Mouse (Mus musculus): ENCODE measurements around the gene Braf. TPM values are rescaled to one million over a fixed set of nuclear protein-coding genes. Genes with fewer than 3 reads are reported as not detected.
"Not testable (repeated sequence)": the region's sequence is repeated elsewhere in the genome, so short reads cannot be mapped to it uniquely, and the experiment has no call there.

Gene Braf
- 10 to 100 TPM; 18.2 to 21.9 TPM for total RNA-seq (2021)
- long read RNA-seq, experiment 1, partial matches to known transcripts: 3 of 8 reads
- long read RNA-seq, experiment 1, other reads (novel, unspliced or antisense): 5 of 8 reads
- long read RNA-seq, experiment 2, partial matches to known transcripts: 2 of 5 reads
- long read RNA-seq, experiment 2, other reads (novel, unspliced or antisense): 3 of 5 reads

- intact Hi-C loops (cut with DNase I): loop anchor here (2.0 to 5.0 kb wide), 3 partner anchors 43 to 133 kb away; partner anchors contain the start of gene Ndufb2
These were observed at the start of gene Braf for GRCm38 (mm10) chr6:39724866-39725711. Braf (minus strand) TSS chr6:39725463.

GRCm38 (mm10) chr6:39775029-39775428 is 49.8 kb upstream of the Braf start:
- intact Hi-C loops (cut with DNase I): no loop called here
- no peak for DNase-seq

More at GRCm38 (mm10) chr6:39724866-39725711, at the start of gene Braf:
- peak; percentile 90 for DNase-seq

- DNase-seq: no peak
- intact Hi-C loops (cut with DNase I): no loop called here
These were observed 32.0 kb upstream of the Braf start for GRCm38 (mm10) chr6:39757229-39757628.

GRCm38 (mm10) chr6:39749881-39750280 is 24.6 kb upstream of the Braf start:
- DNase-seq: peak; percentile 6 to 43
- intact Hi-C loops (cut with DNase I): no loop called here

GRCm38 (mm10) chr6:39747094-39747493 is 21.8 kb upstream of the Braf start:
- no peak for DNase-seq
- intact Hi-C loops (cut with DNase I): no loop called here

GRCm38 (mm10) chr6:39745456-39745855 is 20.2 kb upstream of the Braf start:
- intact Hi-C loops (cut with DNase I): no loop called here

GRCm38 (mm10) chr6:39739698-39740097 is 14.4 kb upstream of the Braf start:
- intact Hi-C loops (cut with DNase I); DNase-seq: not testable (repeated sequence)

More at GRCm38 (mm10) chr6:39745456-39745855, 20.2 kb upstream of the Braf start:
- DNase-seq: no peak

GRCm38 (mm10) chr6:39728095-39728494 is 2.8 kb upstream of the Braf start:
- DNase-seq: no peak
- intact Hi-C loops (cut with DNase I): loop anchor here (5.0 kb wide), 1 partner anchor 136 kb away; the partner anchor contains the start of gene Ndufb2

GRCm38 (mm10) chr6:39726149-39726548 is 886 bp upstream of the Braf start:
- intact Hi-C loops (cut with DNase I): loop anchor here (5.0 kb wide), 1 partner anchor 134 kb away; the partner anchor contains the start of gene Ndufb2
- DNase-seq: no peak

GRCm38 (mm10) chr6:39724542-39724865 is 759 bp downstream of the Braf start:
- intact Hi-C loops (cut with DNase I): loop anchor here (2.0 to 5.0 kb wide), 2 partner anchors 42 to 58 kb away; no protein-coding TSS in a partner anchor
- DNase-seq: no peak

GRCm38 (mm10) chr6:39724071-39724470 is 1.2 kb downstream of the Braf start:
- intact Hi-C loops (cut with DNase I): loop anchor here (2.0 to 5.0 kb wide), 2 partner anchors 42 to 59 kb away; no protein-coding TSS in a partner anchor
- DNase-seq: no peak

GRCm38 (mm10) chr6:39718567-39718966 is 6.7 kb downstream of the Braf start:
- no peak for DNase-seq
- intact Hi-C loops (cut with DNase I): no loop called here

GRCm38 (mm10) chr6:39717049-39717448 is 8.2 kb downstream of the Braf start:
- intact Hi-C loops (cut with DNase I): no loop called here
- DNase-seq: no peak

GRCm38 (mm10) chr6:39714341-39714740 is 10.9 kb downstream of the Braf start:
- no peak for DNase-seq
- intact Hi-C loops (cut with DNase I): no loop called here

- intact Hi-C loops (cut with DNase I): no loop called here
- no peak for DNase-seq
These were observed 11.9 kb downstream of the Braf start for GRCm38 (mm10) chr6:39713399-39713798.

GRCm38 (mm10) chr6:39705625-39706024 is 19.6 kb downstream of the Braf start:
- no peak for DNase-seq
- intact Hi-C loops (cut with DNase I): no loop called here

- no peak for DNase-seq
- intact Hi-C loops (cut with DNase I): no loop called here
These were observed 32.1 kb downstream of the Braf start for GRCm38 (mm10) chr6:39693126-39693525.

GRCm38 (mm10) chr6:39686839-39687238 is 38.4 kb downstream of the Braf start:
- intact Hi-C loops (cut with DNase I): loop anchor here (5.0 kb wide), 1 partner anchor 95 kb away; no protein-coding TSS in a partner anchor
- not testable (repeated sequence) for DNase-seq

GRCm38 (mm10) chr6:39681795-39682194 is 43.5 kb downstream of the Braf start:
- no peak for DNase-seq
- intact Hi-C loops (cut with DNase I): loop anchor here (5.0 kb wide), 1 partner anchor 41 kb away; no protein-coding TSS in a partner anchor

- intact Hi-C loops (cut with DNase I): loop anchor here (5.0 kb wide), 1 partner anchor 42 kb away; no protein-coding TSS in a partner anchor
- no peak for DNase-seq
These were observed 44.7 kb downstream of the Braf start for GRCm38 (mm10) chr6:39680524-39680923.

GRCm38 (mm10) chr6:39678241-39678640 is 47.0 kb downstream of the Braf start:
- intact Hi-C loops (cut with DNase I): no loop called here

More at GRCm38 (mm10) chr6:39678241-39678640, 47.0 kb downstream of the Braf start:
- DNase-seq: no peak
